Mouse (Mus musculus) C2C12 (cell line): ENCODE data around the gene Hoxc9. TPM values are rescaled to one million over a fixed set of nuclear protein-coding genes. Genes with fewer than 3 reads are reported as not detected.

Experiments
- H3K27me3 ChIP-seq: one replicate; pipeline ENCODE4 v1.6.1; 2011; ENCODE audit not compliant: control insufficient read depth, insufficient read depth, insufficient read length
- H3K36me3 ChIP-seq: one replicate; pipeline ENCODE4 v1.6.1; 2011; ENCODE audit not compliant: control insufficient read depth, insufficient read depth
- H3K4me3 ChIP-seq: one replicate; pipeline ENCODE4 v1.5.1; 2011; ENCODE audit warnings: mild to moderate bottlenecking, control low read depth; ENCODE audit not compliant: poor library complexity, insufficient read depth, severe bottlenecking
- H3K79me2 ChIP-seq: one replicate; pipeline ENCODE4 v1.6.1; 2011; ENCODE audit not compliant: control insufficient read depth, insufficient read depth
- H3K79me3 ChIP-seq: one replicate; pipeline ENCODE4 v1.6.1; 2011; ENCODE audit warnings: low read depth, control low read depth
- H3ac ChIP-seq: one replicate; pipeline ENCODE3; 2011; ENCODE audit warnings: low read depth; ENCODE audit not compliant: control insufficient read depth, insufficient read length
- CEBPB ChIP-seq: IDR thresholded peaks from one replicate; pipeline ENCODE4 v1.6.1; 2011; ENCODE audit warnings: low read depth, mild to moderate bottlenecking, control low read depth, moderate library complexity
- CTCF ChIP-seq: IDR thresholded peaks from one replicate; pipeline ENCODE4 v1.5.1; 2011; ENCODE audit not compliant: control insufficient read depth, insufficient read depth, insufficient read length
- FOSL1 ChIP-seq: IDR thresholded peaks from one replicate; pipeline ENCODE4 v1.8.0; 2011; ENCODE audit warnings: mild to moderate bottlenecking, low read length; ENCODE audit not compliant: poor library complexity, insufficient read depth, severe bottlenecking
- MAX ChIP-seq: IDR thresholded peaks from one replicate; pipeline ENCODE4 v1.6.1; 2011; ENCODE audit warnings: mild to moderate bottlenecking, control low read depth
- MYOD1 ChIP-seq: IDR thresholded peaks from one replicate; pipeline ENCODE4 v1.6.1; 2011; ENCODE audit warnings: low read depth; ENCODE audit not compliant: control insufficient read depth, insufficient read length
- MYOG ChIP-seq: IDR thresholded peaks from one replicate; pipeline ENCODE4 v1.6.1; 2011; ENCODE audit not compliant: control insufficient read depth, insufficient read length; ENCODE audit errors: extremely low read depth
- USF1 ChIP-seq: IDR thresholded peaks from one replicate; pipeline ENCODE4 v1.6.1; 2011; ENCODE audit warnings: low read depth, mild to moderate bottlenecking, control low read depth, moderate library complexity
- polyA plus RNA-seq: library from polyadenylated mRNA; unstranded; fragments of >200 nt; fragmentation: generic; extraction: Trizol; gene quantifications from one replicate; pipeline ENCODE4 v1.2.1, GENCODE M21; 2012; ENCODE audit warnings: missing spikeins

Hoxc9 gene
- polyA plus RNA-seq, 1 experiment, result 9.4 TPM

- Histone ChIP-seq H3K36me3 (peaks cover 7% of the 10 kb centered on the region), H3ac (peak overlapping the region; percentile 18), H3K79me3 (peaks cover 46% of the 10 kb centered on the region), H3K4me3 (peak overlapping the region; percentile 88), H3K79me2 (peaks cover 89% of the 10 kb centered on the region), H3K27me3 (no peaks in the 10 kb centered on the region)
- TF ChIP-seq MYOG (no peak), MYOD1 (no peak), CEBPB (no peak), FOSL1 (no peak), CTCF (no peak), USF1 (no peak), MAX (no peak)
Observed at GRCm38 (mm10) chr15:102953561-102953960, 22.7 kb upstream of the Hoxc9 start.

DNA sequence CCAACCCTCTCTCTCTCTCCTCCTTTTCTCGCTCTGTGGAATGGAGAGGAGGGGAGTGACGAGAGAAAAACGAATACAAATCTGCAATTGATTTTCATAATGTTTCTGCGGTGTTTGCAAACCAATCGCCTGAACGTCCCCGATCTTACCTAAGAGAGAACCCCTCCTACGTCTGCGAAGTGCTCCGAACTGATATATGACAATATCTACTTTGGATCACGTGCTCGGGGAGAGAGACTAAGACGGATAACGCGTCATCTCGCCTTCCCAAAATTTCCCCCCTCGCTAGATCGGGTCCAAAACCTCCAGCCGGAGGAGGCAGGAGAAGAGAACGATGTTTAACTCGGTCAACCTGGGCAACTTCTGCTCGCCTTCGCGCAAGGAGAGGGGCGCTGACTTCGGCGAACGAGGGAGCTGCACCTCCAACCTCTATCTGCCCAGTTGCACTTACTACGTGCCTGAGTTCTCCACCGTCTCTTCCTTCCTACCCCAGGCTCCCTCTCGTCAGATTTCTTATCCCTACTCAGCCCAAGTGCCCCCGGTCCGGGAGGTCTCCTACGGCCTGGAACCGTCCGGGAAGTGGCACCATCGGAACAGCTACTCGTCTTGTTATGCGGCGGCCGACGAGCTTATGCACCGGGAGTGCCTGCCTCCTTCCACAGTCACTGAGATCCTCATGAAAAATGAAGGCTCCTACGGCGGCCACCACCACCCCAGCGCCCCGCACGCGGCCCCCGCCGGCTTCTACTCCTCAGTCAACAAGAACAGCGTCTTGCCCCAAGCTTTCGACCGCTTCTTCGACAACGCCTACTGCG, 21.8 kb upstream of the Hoxc9 start, which contains the start of gene Hoxc11:
Hoxc11 (plus strand) TSS at position 236 of the 815 bp plus-strand sequence.
- H3K27me3 ChIP-seq, result no peaks in the 10 kb centered on the region
- peak within 1 kb of the TSS; percentile 88 for H3K4me3 ChIP-seq
- H3K79me2 ChIP-seq, result peaks cover 89% of the 10 kb centered on the region
- no peak for TF ChIP-seq FOSL1
- TF ChIP-seq MYOD1, result no peak
- peak; percentile 54 for TF ChIP-seq MAX
- TF ChIP-seq USF1, result peak; percentile 97
- TF ChIP-seq MYOG, result no peak
- TF ChIP-seq CEBPB, result no peak
- TF ChIP-seq CTCF, result no peak
- H3K36me3 ChIP-seq, result peaks cover 7% of the 10 kb centered on the region
- peak within 1 kb of the TSS; percentile 96 for H3ac ChIP-seq
- H3K79me3 ChIP-seq, result peaks cover 52% of the 10 kb centered on the region

DNA sequence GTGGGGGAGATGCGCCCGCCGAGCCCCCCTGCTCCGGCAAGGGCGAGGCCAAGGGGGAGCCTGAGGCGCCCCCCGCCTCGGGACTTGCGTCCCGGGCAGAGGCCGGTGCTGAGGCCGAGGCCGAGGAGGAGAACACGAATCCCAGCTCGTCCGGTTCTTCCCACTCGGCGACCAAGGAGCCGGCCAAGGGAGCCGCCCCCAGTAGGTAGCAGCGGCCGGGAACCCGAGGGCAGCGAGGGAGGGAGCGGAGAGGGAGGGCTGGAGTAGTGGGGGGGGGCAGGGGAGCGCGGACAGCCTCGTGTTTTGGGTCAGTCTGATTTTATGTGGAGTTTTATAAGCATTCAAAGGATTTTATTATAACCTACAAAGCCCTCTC, 21.2 kb upstream of the Hoxc9 start:
- H3K27me3 ChIP-seq, result no peaks in the 10 kb centered on the region
- H3K4me3 ChIP-seq, result peak overlapping the region; percentile 88
- H3K36me3 ChIP-seq, result peaks cover 7% of the 10 kb centered on the region
- peaks cover 90% of the 10 kb centered on the region for H3K79me2 ChIP-seq
- H3K79me3 ChIP-seq, result peaks cover 57% of the 10 kb centered on the region
- TF ChIP-seq CEBPB (no peak), MAX (peak; percentile 56)
- H3ac ChIP-seq, result peak overlapping the region; percentile 96

- no peaks in the 10 kb centered on the region for H3K27me3 ChIP-seq
- H3K4me3 ChIP-seq, result peak overlapping the region; percentile 88
- TF ChIP-seq FOSL1, result no peak
- peak; percentile 87 for TF ChIP-seq MAX
- peak overlapping the region; percentile 96 for H3ac ChIP-seq
- peaks cover 63% of the 10 kb centered on the region for H3K79me3 ChIP-seq
- H3K79me2 ChIP-seq, result peaks cover 95% of the 10 kb centered on the region
- H3K36me3 ChIP-seq, result peaks cover 7% of the 10 kb centered on the region
Observed at GRCm38 (mm10) chr15:102955833-102956640, 20.2 kb upstream of the Hoxc9 start.

DNA sequence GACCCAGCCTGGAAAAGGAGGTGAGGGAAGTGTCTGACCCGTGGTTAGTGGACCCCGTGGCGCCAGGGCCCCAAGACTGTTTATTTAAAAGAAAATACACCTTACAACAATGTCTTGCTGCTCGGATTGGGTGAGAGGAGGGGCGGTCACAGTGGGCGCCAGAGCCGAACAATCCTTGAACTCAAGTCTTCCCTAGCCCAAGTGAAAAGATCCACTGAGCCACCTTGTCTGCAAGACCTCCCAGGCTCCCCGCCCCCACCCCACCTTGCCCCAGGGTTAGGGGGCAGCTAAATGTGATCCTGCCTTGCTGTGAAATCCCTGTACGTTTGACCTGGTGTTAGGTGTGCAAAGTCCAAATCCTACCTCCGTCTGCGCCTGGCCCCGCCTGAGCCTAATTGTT, 19.3 kb upstream of the Hoxc9 start:
- TF ChIP-seq MYOG (no peak), MAX (no peak), FOSL1 (no peak), CEBPB (no peak), USF1 (no peak), CTCF (no peak), MYOD1 (no peak)
- peaks cover 70% of the 10 kb centered on the region for H3K79me3 ChIP-seq
- H3K4me3 ChIP-seq, result peak overlapping the region; percentile 88
- H3K36me3 ChIP-seq, result peaks cover 7% of the 10 kb centered on the region
- H3K27me3 ChIP-seq, result no peaks in the 10 kb centered on the region
- peaks cover 95% of the 10 kb centered on the region for H3K79me2 ChIP-seq
- peak overlapping the region; percentile 41 for H3ac ChIP-seq

DNA sequence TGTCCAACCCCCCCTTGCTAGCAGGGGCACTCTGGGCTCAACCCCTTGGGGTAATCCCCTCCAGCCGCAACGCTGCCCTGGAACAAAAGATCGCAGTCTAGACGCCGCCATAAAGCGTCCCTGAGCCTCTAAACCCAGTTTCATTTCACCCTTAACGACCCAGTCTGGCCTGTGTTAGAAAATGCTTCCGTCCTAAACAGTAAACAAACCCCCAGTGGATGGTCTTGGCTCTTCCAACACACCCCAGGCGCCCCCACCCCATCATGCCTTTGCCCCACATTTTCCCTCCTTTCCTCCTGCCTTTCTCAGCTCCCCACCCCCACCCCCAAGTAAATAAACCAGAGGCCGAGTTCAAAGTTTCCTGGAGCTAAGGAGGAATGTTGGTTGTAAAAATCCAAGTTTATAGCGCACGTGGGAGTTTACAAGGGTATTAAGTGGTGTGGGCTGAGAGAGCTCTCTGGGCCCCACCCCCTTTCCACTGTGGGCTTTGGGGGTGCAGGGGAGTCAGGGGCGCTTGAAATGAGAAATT, 16.5 kb upstream of the Hoxc9 start:
- peak overlapping the region; percentile 25 for H3K4me3 ChIP-seq
- TF ChIP-seq CEBPB (no peak), USF1 (peak; percentile 30), CTCF (no peak)
- no peaks in the 10 kb centered on the region for H3K27me3 ChIP-seq
- H3K79me2 ChIP-seq, result peaks cover 100% of the 10 kb centered on the region
- peak overlapping the region; percentile 87 for H3ac ChIP-seq
- peaks cover 83% of the 10 kb centered on the region for H3K79me3 ChIP-seq
- H3K36me3 ChIP-seq, result peaks cover 7% of the 10 kb centered on the region
